Mouse (Mus musculus) lung, postnatal 36 days (tissue): ENCODE measurements around the gene Wdr81.
"Not testable (repeated sequence)": the region's sequence is repeated elsewhere in the genome, so short reads cannot be mapped to it uniquely, and the experiment has no call there.

ENCODE experiments used
- DNase-seq: peaks from one replicate; pipeline ENCODE4 v3.0.0; 2022; ENCODE audit warnings: mixed read lengths

Wdr81 gene

GRCm38 (mm10) chr11:75460844-75461742 lies 6.6 kb upstream of the Wdr81 start, which contains the start of gene Tlcd2:
Gene Tlcd2 (plus strand): TSS chr11:75461715.
- peak; percentile 100 for DNase-seq

- peak; percentile 98 for DNase-seq
These were observed 5.8 kb upstream of the Wdr81 start for GRCm38 (mm10) chr11:75460103-75460843.

- DNase-seq, result no peak
These were observed 5.2 kb upstream of the Wdr81 start for GRCm38 (mm10) chr11:75459751-75460102.

- no peak for DNase-seq
These were observed 4.7 kb upstream of the Wdr81 start for GRCm38 (mm10) chr11:75459141-75459711.

GRCm38 (mm10) chr11:75458628-75459041 lies 4.1 kb upstream of the Wdr81 start:
- no peak for DNase-seq

- DNase-seq, result peak; percentile 71
These were observed 3.7 kb upstream of the Wdr81 start for GRCm38 (mm10) chr11:75458169-75458568.

GRCm38 (mm10) chr11:75456440-75456871 lies 1.9 kb upstream of the Wdr81 start:
- peak; percentile 61 for DNase-seq

- not testable (repeated sequence) for DNase-seq
These were observed 1.5 kb upstream of the Wdr81 start for GRCm38 (mm10) chr11:75455971-75456370.

- peak; percentile 73 for DNase-seq
These were observed 672 bp upstream of the Wdr81 start for GRCm38 (mm10) chr11:75455041-75455736.

GRCm38 (mm10) chr11:75452812-75453557 lies 1.5 kb downstream of the Wdr81 start:
- no peak for DNase-seq

- no peak for DNase-seq
These were observed 2.4 kb downstream of the Wdr81 start for GRCm38 (mm10) chr11:75452081-75452480.

- no peak for DNase-seq
These were observed 3.6 kb downstream of the Wdr81 start for GRCm38 (mm10) chr11:75450936-75451335.

GRCm38 (mm10) chr11:75450304-75450908 lies 4.1 kb downstream of the Wdr81 start:
- DNase-seq, result peak; percentile 43

- DNase-seq, result no peak
These were observed 4.8 kb downstream of the Wdr81 start for GRCm38 (mm10) chr11:75449695-75450094.

- no peak for DNase-seq
These were observed 5.9 kb downstream of the Wdr81 start for GRCm38 (mm10) chr11:75448575-75448974.

GRCm38 (mm10) chr11:75443711-75444110 lies 10.8 kb downstream of the Wdr81 start:
- DNase-seq, result no peak

GRCm38 (mm10) chr11:75441601-75442000 lies 12.9 kb downstream of the Wdr81 start:
- DNase-seq, result no peak

- no peak for DNase-seq
These were observed 13.5 kb downstream of the Wdr81 start for GRCm38 (mm10) chr11:75441034-75441433.

GRCm38 (mm10) chr11:75439951-75440350 lies 14.6 kb downstream of the Wdr81 start:
- DNase-seq, result no peak

- DNase-seq, result no peak
These were observed 15.2 kb downstream of the Wdr81 start, which contains the start of gene Serpinf2 for GRCm38 (mm10) chr11:75439363-75439762. Gene Serpinf2 (minus strand): TSS chr11:75439591.

GRCm38 (mm10) chr11:75438804-75439203 lies 15.7 kb downstream of the Wdr81 start:
- DNase-seq, result no peak
